Mouse (Mus musculus) bone marrow, adult 2 months (tissue): ENCODE measurements at regions not wholly inside any gene's neighbourhood (a gene's known extent, or its start where the extent isn't known, plus 50 kb on each side); places are given as distances from the start of the nearest gene placed in this dataset.

Experiments used
- H3K27ac ChIP-seq: fragments of 200-500 bp; 2 replicates; pipeline ENCODE4 v1.5.1; 2012; ENCODE audit warnings: low read depth, mild to moderate bottlenecking, control low read depth, inconsistent platforms, low read length; ENCODE audit not compliant: control insufficient read depth, poor library complexity, insufficient read depth
- H3K4me1 ChIP-seq: fragments of 200-500 bp; 2 replicates; pipeline ENCODE4 v1.6.1; 2011; ENCODE audit warnings: low read length; ENCODE audit not compliant: control insufficient read depth, insufficient read depth
- H3K4me3 ChIP-seq: fragments of 200-500 bp; replicated peaks from 2 replicates; pipeline ENCODE3; 2011; ENCODE audit warnings: mild to moderate bottlenecking, low read depth, low read length, control low read depth; ENCODE audit not compliant: control insufficient read depth
- CTCF ChIP-seq: fragments of 200-500 bp; IDR thresholded peaks from 2 replicates; pipeline ENCODE4 v1.5.1; 2011; ENCODE audit warnings: low read length, control low read depth; ENCODE audit not compliant: control insufficient read depth, insufficient read depth
- POLR2A ChIP-seq: fragments of 200-500 bp; IDR thresholded peaks from 2 replicates; pipeline ENCODE4 v1.6.1; 2011; ENCODE audit warnings: low read depth, mild to moderate bottlenecking, control low read depth, low read length, borderline replicate concordance; ENCODE audit not compliant: control insufficient read depth
- WGBS: fragments of 180-500 bp; shearing (Covaris S2); methylation state at CpG from one replicate; pipeline ENCODE4 v1.1.7; 2018; 5-methylcytosine and 5-hydroxymethylcytosine counted together

- Histone ChIP-seq H3K27ac (no peak overlapping the region), H3K4me3 (no peak overlapping the region), H3K4me1 (no peaks in the 10 kb centered on the region)
- 77% methylated on average over 8 of the region's 8 CpGs for WGBS
- TF ChIP-seq POLR2A, result no peak
- no peak for TF ChIP-seq CTCF
These were observed 267.6 kb upstream of the Zfp637 start for GRCm38 (mm10) chr6:117573371-117573770.

GRCm38 (mm10) chr6:117574146-117574545 is 266.8 kb upstream of the Zfp637 start:
- no peak overlapping the region for H3K27ac ChIP-seq
- WGBS, result 67% methylated on average over 10 of the region's 10 CpGs

DNA sequence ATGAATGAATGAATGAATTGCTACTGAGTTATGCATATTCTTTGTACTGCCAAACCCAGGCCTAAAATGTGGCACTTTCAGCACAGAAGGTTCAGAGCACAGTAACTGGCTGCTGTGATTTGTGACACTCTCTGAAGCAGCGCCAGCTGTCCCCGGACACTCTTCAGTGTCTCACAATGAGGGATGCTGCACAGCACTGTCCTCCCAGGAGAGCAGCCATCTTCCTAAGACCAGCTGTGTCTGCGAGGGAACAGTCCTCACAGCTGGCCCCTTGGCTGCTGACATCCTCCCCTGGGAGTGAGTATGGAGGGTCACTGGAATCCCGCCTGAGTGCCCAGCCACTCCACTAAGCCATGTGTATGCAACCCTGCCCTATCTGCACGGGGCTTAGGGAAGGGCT is 265.9 kb upstream of the Zfp637 start:
- TF ChIP-seq CTCF, result no peak
- TF ChIP-seq POLR2A, result no peak
- Histone ChIP-seq H3K4me3 (no peak overlapping the region), H3K4me1 (no peaks in the 10 kb centered on the region), H3K27ac (no peak overlapping the region)
- 81% methylated on average over 5 of the region's 5 CpGs for WGBS

More at GRCm38 (mm10) chr6:117574146-117574545, 266.8 kb upstream of the Zfp637 start:
- H3K4me1 ChIP-seq, result no peaks in the 10 kb centered on the region
- TF ChIP-seq POLR2A, result no peak
- no peak for TF ChIP-seq CTCF
- H3K4me3 ChIP-seq, result no peak overlapping the region

GRCm38 (mm10) chr6:117576021-117576420 is 265.0 kb upstream of the Zfp637 start:
- TF ChIP-seq CTCF, result no peak
- no peak for TF ChIP-seq POLR2A
- Histone ChIP-seq H3K4me3 (no peak overlapping the region), H3K27ac (no peak overlapping the region), H3K4me1 (no peaks in the 10 kb centered on the region)
- 82% methylated on average over 9 of the region's 9 CpGs for WGBS

- H3K4me1 ChIP-seq, result no peaks in the 10 kb centered on the region
- 59% methylated on average over 10 of the region's 10 CpGs for WGBS
- H3K4me3 ChIP-seq, result no peak overlapping the region
- H3K27ac ChIP-seq, result no peak overlapping the region
- no peak for TF ChIP-seq CTCF
- no peak for TF ChIP-seq POLR2A
These were observed 263.1 kb upstream of the Zfp637 start for GRCm38 (mm10) chr6:117577539-117578521.

DNA sequence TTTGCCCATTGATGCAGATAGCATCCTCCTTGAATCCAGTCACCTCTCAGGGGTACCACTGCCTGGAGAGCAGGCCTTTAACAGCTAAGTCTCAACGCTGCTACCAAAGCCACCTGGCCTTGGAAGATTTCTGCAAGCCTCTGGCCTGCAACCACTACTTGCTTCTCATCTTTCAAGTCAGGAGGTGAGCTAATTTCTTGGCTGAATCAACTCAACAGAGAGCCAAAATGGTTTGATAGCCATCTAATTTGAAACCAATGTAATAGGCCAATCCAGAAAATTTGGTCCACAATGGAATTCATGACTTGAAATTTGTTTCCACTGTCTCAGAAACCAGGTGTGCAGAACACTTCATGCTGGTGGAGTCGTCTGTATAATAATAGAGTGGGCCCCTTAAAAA is 260.0 kb upstream of the Zfp637 start:
- WGBS, result 64% methylated on average over 2 of the region's 2 CpGs

GRCm38 (mm10) chr6:117583121-117583520 is 257.9 kb upstream of the Zfp637 start:
- no peak overlapping the region for H3K27ac ChIP-seq
- no peak for TF ChIP-seq POLR2A

More for the DNA sequence above, 260.0 kb upstream of the Zfp637 start:
- Histone ChIP-seq H3K4me1 (no peaks in the 10 kb centered on the region), H3K27ac (no peak overlapping the region), H3K4me3 (no peak overlapping the region)
- TF ChIP-seq CTCF (no peak), POLR2A (no peak)

GRCm38 (mm10) chr6:117584563-117584962 is 256.4 kb upstream of the Zfp637 start:
- no peak for TF ChIP-seq POLR2A
- no peak for TF ChIP-seq CTCF
- WGBS, result 83% methylated on average over 5 of the region's 5 CpGs

More at GRCm38 (mm10) chr6:117583121-117583520, 257.9 kb upstream of the Zfp637 start:
- WGBS, result 83% methylated on average over 11 of the region's 11 CpGs
- Histone ChIP-seq H3K4me3 (no peak overlapping the region), H3K4me1 (no peaks in the 10 kb centered on the region)

More at GRCm38 (mm10) chr6:117584563-117584962, 256.4 kb upstream of the Zfp637 start:
- H3K27ac ChIP-seq, result no peak overlapping the region
- no peak overlapping the region for H3K4me3 ChIP-seq
- no peaks in the 10 kb centered on the region for H3K4me1 ChIP-seq
